Mouse (Mus musculus) forebrain, embryonic 16.5 days (tissue): Measurements from ENCODE around the gene Astl. TPM values are rescaled to one million over a fixed set of nuclear protein-coding genes. Genes with fewer than 3 reads are reported as not detected.

Source experiments
- ATAC-seq: fragments of 200-750 bp; cut with Nextera tagmentation; 2 replicates; pipeline ENCODE4 v1.8.0; 2017; ENCODE audit warnings: mild to moderate bottlenecking, moderate library complexity
- H3K27ac ChIP-seq: fragments of 300-500 bp; sonication (generic); 2 replicates; pipeline ENCODE4 v1.5.1; 2014; ENCODE audit warnings: low read length, control low read depth
- H3K27me3 ChIP-seq: fragments of 300-500 bp; sonication (generic); replicated peaks from 2 replicates; pipeline ENCODE4 v1.6.1; 2014; ENCODE audit warnings: low read length; ENCODE audit not compliant: control insufficient read depth, insufficient read depth
- H3K36me3 ChIP-seq: fragments of 300-500 bp; sonication (generic); 2 replicates; pipeline ENCODE4 v1.6.1; 2014; ENCODE audit not compliant: control insufficient read depth, insufficient read depth
- H3K4me1 ChIP-seq: fragments of 300-500 bp; sonication (generic); replicated peaks from 2 replicates; pipeline ENCODE4 v1.6.1; 2014; ENCODE audit warnings: low read length; ENCODE audit not compliant: control insufficient read depth, insufficient read depth
- H3K4me2 ChIP-seq: fragments of 300-500 bp; sonication (generic); 2 replicates; pipeline ENCODE4 v1.6.1; 2014; ENCODE audit warnings: mild to moderate bottlenecking, low read length, control low read depth
- H3K4me3 ChIP-seq: fragments of 300-500 bp; sonication (generic); replicated peaks from 2 replicates; pipeline ENCODE4 v1.5.1; 2014; ENCODE audit warnings: mild to moderate bottlenecking, low read length, control low read depth
- H3K9ac ChIP-seq: fragments of 300-500 bp; sonication (generic); replicated peaks from 2 replicates; pipeline ENCODE4 v1.6.1; 2014; ENCODE audit warnings: low read depth, low read length, control low read depth
- H3K9me3 ChIP-seq: fragments of 300-500 bp; sonication (generic); 2 replicates; pipeline ENCODE4 v1.6.1; 2016; ENCODE audit warnings: low read length; ENCODE audit not compliant: control insufficient read depth
- WGBS: fragments of 180-500 bp; shearing (Covaris S2); extraction: QIAGEN DNeasy Blood & Tissue Kit; methylation state at CpG from one replicate; pipeline ENCODE4 v1.1.7; 2014; 5-methylcytosine and 5-hydroxymethylcytosine counted together
- polyA plus RNA-seq: library from polyadenylated mRNA; unstranded; fragments of >200 nt; fragmentation: Nextera tagmentation; extraction: Ambion mirVana; gene quantifications from 2 replicates; pipeline ENCODE4 v1.2.1, GENCODE M21; 2015

The Astl gene
- polyA plus RNA-seq, 1 experiment from 2014 or later, result not detected

- no peak for ATAC-seq
- Histone ChIP-seq H3K4me2 (no peak overlapping the region), H3K36me3 (no peaks in the 10 kb centered on the region), H3K27ac (no peak overlapping the region), H3K9me3 (no peaks in the 10 kb centered on the region), H3K9ac (no peak overlapping the region), H3K4me1 (no peaks in the 10 kb centered on the region), H3K4me3 (no peak overlapping the region), H3K27me3 (no peaks in the 10 kb centered on the region)
- WGBS, result 85% methylated on average over 13 of the region's 13 CpGs
Observed at GRCm38 (mm10) chr2:127347147-127347985, 8.9 kb downstream of the Astl start.

- Histone ChIP-seq H3K9me3 (no peaks in the 10 kb centered on the region), H3K27me3 (0 out of 2 replicates have a peak, but pooled peaks cover 2% of the 10 kb centered on the region), H3K27ac (no peak overlapping the region), H3K4me2 (no peak overlapping the region), H3K4me3 (no peak overlapping the region), H3K9ac (no peak overlapping the region), H3K36me3 (no peaks in the 10 kb centered on the region), H3K4me1 (no peaks in the 10 kb centered on the region)
- no peak for ATAC-seq
- 92% methylated on average over 4 of the region's 4 CpGs for WGBS
Observed at GRCm38 (mm10) chr2:127353881-127354280, 15.4 kb downstream of the Astl start.

GRCm38 (mm10) chr2:127362459-127363281 is 24.2 kb downstream of the Astl start, which contains the start of gene Adra2b:
Gene Adra2b (plus strand): TSS chr2:127363208.
- H3K4me1 ChIP-seq, result peaks cover 14% of the 10 kb centered on the region
- peak within 1 kb of the TSS; percentile 46 for H3K4me3 ChIP-seq
- H3K9ac ChIP-seq, result peak within 1 kb of the TSS; percentile 44
- WGBS, result under 1% methylated on average over 41 of the region's 49 CpGs
- H3K27ac ChIP-seq, result no peak within 1 kb of the TSS
- H3K27me3 ChIP-seq, result peaks cover 63% of the 10 kb centered on the region
- peak within 1 kb of the TSS; percentile 76 for H3K4me2 ChIP-seq
- peak; percentile 87 for ATAC-seq
- no peaks in the 10 kb centered on the region for H3K36me3 ChIP-seq
- no peaks in the 10 kb centered on the region for H3K9me3 ChIP-seq

GRCm38 (mm10) chr2:127363282-127363652 is 24.8 kb downstream of the Astl start:
- H3K27ac ChIP-seq, result no peak overlapping the region
- H3K4me2 ChIP-seq, result peak overlapping the region; percentile 76
- H3K9ac ChIP-seq, result peak overlapping the region; percentile 44
- H3K9me3 ChIP-seq, result no peaks in the 10 kb centered on the region
- H3K4me1 ChIP-seq, result peaks cover 14% of the 10 kb centered on the region
- ATAC-seq, result no peak
- no peaks in the 10 kb centered on the region for H3K36me3 ChIP-seq
- H3K4me3 ChIP-seq, result peak overlapping the region; percentile 46
- WGBS, result under 1% methylated on average over 28 of the region's 28 CpGs
- H3K27me3 ChIP-seq, result peaks cover 63% of the 10 kb centered on the region

GRCm38 (mm10) chr2:127363696-127364095 is 25.3 kb downstream of the Astl start:
- Histone ChIP-seq H3K4me2 (peak overlapping the region; percentile 76), H3K9ac (no peak overlapping the region), H3K36me3 (no peaks in the 10 kb centered on the region), H3K27ac (no peak overlapping the region), H3K9me3 (no peaks in the 10 kb centered on the region), H3K4me1 (peaks cover 14% of the 10 kb centered on the region), H3K27me3 (peaks cover 63% of the 10 kb centered on the region), H3K4me3 (peak overlapping the region; percentile 46)
- ATAC-seq, result no peak
- WGBS, result 4% methylated on average over 20 of the region's 20 CpGs

GRCm38 (mm10) chr2:127364452-127364851 is 26.0 kb downstream of the Astl start:
- 16% methylated on average over 8 of the region's 8 CpGs for WGBS
- peaks cover 63% of the 10 kb centered on the region for H3K27me3 ChIP-seq

GRCm38 (mm10) chr2:127367126-127367820 is 28.8 kb downstream of the Astl start:
- Histone ChIP-seq H3K4me2 (no peak overlapping the region), H3K27me3 (peaks cover 44% of the 10 kb centered on the region), H3K4me3 (no peak overlapping the region), H3K9ac (no peak overlapping the region), H3K4me1 (peaks cover 14% of the 10 kb centered on the region), H3K9me3 (no peaks in the 10 kb centered on the region), H3K36me3 (no peaks in the 10 kb centered on the region), H3K27ac (no peak overlapping the region)
- WGBS, result 70% methylated on average over 10 of the region's 10 CpGs
- ATAC-seq, result no peak

More at GRCm38 (mm10) chr2:127364452-127364851, 26.0 kb downstream of the Astl start:
- ATAC-seq, result no peak
- Histone ChIP-seq H3K27ac (no peak overlapping the region), H3K9me3 (no peaks in the 10 kb centered on the region), H3K36me3 (no peaks in the 10 kb centered on the region), H3K4me3 (no peak overlapping the region), H3K4me1 (peaks cover 14% of the 10 kb centered on the region), H3K4me2 (no peak overlapping the region), H3K9ac (no peak overlapping the region)

- no peaks in the 10 kb centered on the region for H3K36me3 ChIP-seq
- WGBS, result 75% methylated on average over 5 of the region's 5 CpGs
- no peak overlapping the region for H3K9ac ChIP-seq
- no peak overlapping the region for H3K4me3 ChIP-seq
- H3K9me3 ChIP-seq, result no peaks in the 10 kb centered on the region
- no peak overlapping the region for H3K4me2 ChIP-seq
- H3K27ac ChIP-seq, result no peak overlapping the region
- no peak for ATAC-seq
- H3K4me1 ChIP-seq, result no peaks in the 10 kb centered on the region
- peaks cover 20% of the 10 kb centered on the region for H3K27me3 ChIP-seq
Observed at GRCm38 (mm10) chr2:127369703-127370376, 31.4 kb downstream of the Astl start.
